Mouse (Mus musculus): ENCODE measurements around the gene Gprc5c. TPM values are rescaled to one million over a fixed set of nuclear protein-coding genes. Genes with fewer than 3 reads are reported as not detected.

Gene Gprc5c
- polyA plus RNA-seq, 1 experiment from 2014 or later = 23.0 TPM

GRCm38 (mm10) chr11:114847008-114847407 is 3.9 kb upstream of the Gprc5c start:
- Histone ChIP-seq H3K4me3 (ENCODE audit: low read depth, low read length) (no peak overlapping the region), H3K27me3 (ENCODE audit: control insufficient read depth, insufficient read depth, low read length) (0 out of 2 replicates have a peak, but pooled peaks cover 2% of the 10 kb centered on the region), H3K4me2 (no peak overlapping the region), H3K4me1 (ENCODE audit: control insufficient read depth, insufficient read depth, low read length) (peaks cover 19% of the 10 kb centered on the region), H3K9me3 (replicated peaks; ENCODE audit: control insufficient read depth, low read length) (no peaks in the 10 kb centered on the region), H3K36me3 (ENCODE audit: control insufficient read depth, insufficient read depth, low read length) (no peaks in the 10 kb centered on the region), H3K9ac (ENCODE audit: low read depth, low read length) (0 out of 2 replicates have a peak overlapping the region, but pooled peaks have one; percentile 3), H3K27ac (ENCODE audit: low read depth, low read length) (no peak overlapping the region)
- no peak for ATAC-seq (replicated peaks; ENCODE audit: insufficient number of reproducible peaks, low FRiP score, low TSS enrichment)
- 87% methylated on average over 5 of the region's 5 CpGs for WGBS (ENCODE audit: insufficient replicate concordance)

GRCm38 (mm10) chr11:114849572-114849971 is 1.4 kb upstream of the Gprc5c start:
- ATAC-seq (replicated peaks; ENCODE audit: insufficient number of reproducible peaks, low FRiP score, low TSS enrichment) = no peak
- Histone ChIP-seq H3K4me3 (ENCODE audit: low read depth, low read length) (no peak overlapping the region), H3K36me3 (ENCODE audit: control insufficient read depth, insufficient read depth, low read length) (no peaks in the 10 kb centered on the region), H3K9ac (ENCODE audit: low read depth, low read length) (no peak overlapping the region), H3K9me3 (replicated peaks; ENCODE audit: control insufficient read depth, low read length) (no peaks in the 10 kb centered on the region), H3K4me2 (no peak overlapping the region), H3K4me1 (ENCODE audit: control insufficient read depth, insufficient read depth, low read length) (peaks cover 15% of the 10 kb centered on the region), H3K27ac (ENCODE audit: low read depth, low read length) (no peak overlapping the region), H3K27me3 (ENCODE audit: control insufficient read depth, insufficient read depth, low read length) (0 out of 2 replicates have a peak, but pooled peaks cover 2% of the 10 kb centered on the region)
- 11% methylated on average over 2 of the region's 2 CpGs for WGBS (ENCODE audit: insufficient replicate concordance)

DNA sequence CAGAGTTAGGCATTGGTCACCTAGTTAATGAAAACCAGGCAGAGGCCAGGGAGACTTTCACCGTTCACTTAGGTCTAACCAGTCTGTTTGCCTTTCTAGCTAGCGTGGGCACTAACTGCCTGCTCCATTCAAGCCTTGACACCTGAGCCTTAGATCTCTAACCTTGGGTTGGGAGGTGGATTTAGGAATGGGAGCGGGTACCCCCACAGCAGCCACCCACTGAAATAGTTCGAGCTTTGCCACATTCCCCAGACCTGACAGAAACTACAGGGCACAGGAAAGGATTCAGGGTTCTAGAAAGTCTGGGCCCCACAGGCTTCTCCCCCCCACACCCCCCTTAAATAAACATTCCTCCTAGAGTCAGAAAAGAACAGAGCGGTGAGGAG is 893 bp upstream of the Gprc5c start:
- Histone ChIP-seq H3K9me3 (replicated peaks; ENCODE audit: control insufficient read depth, low read length) (no peaks in the 10 kb centered on the region), H3K27me3 (ENCODE audit: control insufficient read depth, insufficient read depth, low read length) (0 out of 2 replicates have a peak, but pooled peaks cover 2% of the 10 kb centered on the region), H3K4me3 (ENCODE audit: low read depth, low read length) (peak overlapping the region; percentile 76), H3K27ac (ENCODE audit: low read depth, low read length) (no peak overlapping the region), H3K4me1 (ENCODE audit: control insufficient read depth, insufficient read depth, low read length) (peaks cover 14% of the 10 kb centered on the region), H3K36me3 (ENCODE audit: control insufficient read depth, insufficient read depth, low read length) (no peaks in the 10 kb centered on the region), H3K4me2 (peak overlapping the region; percentile 99), H3K9ac (ENCODE audit: low read depth, low read length) (peak overlapping the region; percentile 16; the same call in 1 of the 2 replicates)
- no peak for ATAC-seq (replicated peaks; ENCODE audit: insufficient number of reproducible peaks, low FRiP score, low TSS enrichment)
- 22% methylated on average over 5 of the region's 5 CpGs for WGBS (ENCODE audit: insufficient replicate concordance)

DNA sequence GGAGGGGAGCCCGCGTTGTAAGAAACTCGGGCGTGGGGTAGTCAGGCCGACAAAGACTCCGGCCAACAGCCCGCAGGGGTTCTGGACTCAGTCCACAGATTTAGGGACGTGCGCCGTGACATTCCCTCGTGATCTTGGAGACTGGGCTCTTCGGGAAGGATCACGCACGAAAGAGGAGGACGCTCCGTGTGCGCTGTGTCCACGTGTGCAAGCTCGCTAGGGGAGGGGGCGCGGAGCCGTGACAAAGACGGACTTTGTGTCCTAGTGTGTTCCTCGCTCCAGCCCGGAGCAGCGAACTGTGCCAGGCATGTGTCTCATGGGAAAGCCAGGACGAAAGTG is 286 bp downstream of the Gprc5c start:
- Histone ChIP-seq H3K4me2 (peak overlapping the region; percentile 99), H3K4me1 (ENCODE audit: control insufficient read depth, insufficient read depth, low read length) (peaks cover 14% of the 10 kb centered on the region), H3K27me3 (ENCODE audit: control insufficient read depth, insufficient read depth, low read length) (0 out of 2 replicates have a peak, but pooled peaks cover 2% of the 10 kb centered on the region), H3K27ac (ENCODE audit: low read depth, low read length) (peak overlapping the region; percentile 58), H3K9me3 (replicated peaks; ENCODE audit: control insufficient read depth, low read length) (no peaks in the 10 kb centered on the region), H3K4me3 (ENCODE audit: low read depth, low read length) (peak overlapping the region; percentile 76), H3K36me3 (ENCODE audit: control insufficient read depth, insufficient read depth, low read length) (no peaks in the 10 kb centered on the region), H3K9ac (ENCODE audit: low read depth, low read length) (peak overlapping the region; percentile 83)
- ATAC-seq (replicated peaks; ENCODE audit: insufficient number of reproducible peaks, low FRiP score, low TSS enrichment) = no peak
- WGBS (ENCODE audit: insufficient replicate concordance) = under 1% methylated on average over 27 of the region's 27 CpGs

DNA sequence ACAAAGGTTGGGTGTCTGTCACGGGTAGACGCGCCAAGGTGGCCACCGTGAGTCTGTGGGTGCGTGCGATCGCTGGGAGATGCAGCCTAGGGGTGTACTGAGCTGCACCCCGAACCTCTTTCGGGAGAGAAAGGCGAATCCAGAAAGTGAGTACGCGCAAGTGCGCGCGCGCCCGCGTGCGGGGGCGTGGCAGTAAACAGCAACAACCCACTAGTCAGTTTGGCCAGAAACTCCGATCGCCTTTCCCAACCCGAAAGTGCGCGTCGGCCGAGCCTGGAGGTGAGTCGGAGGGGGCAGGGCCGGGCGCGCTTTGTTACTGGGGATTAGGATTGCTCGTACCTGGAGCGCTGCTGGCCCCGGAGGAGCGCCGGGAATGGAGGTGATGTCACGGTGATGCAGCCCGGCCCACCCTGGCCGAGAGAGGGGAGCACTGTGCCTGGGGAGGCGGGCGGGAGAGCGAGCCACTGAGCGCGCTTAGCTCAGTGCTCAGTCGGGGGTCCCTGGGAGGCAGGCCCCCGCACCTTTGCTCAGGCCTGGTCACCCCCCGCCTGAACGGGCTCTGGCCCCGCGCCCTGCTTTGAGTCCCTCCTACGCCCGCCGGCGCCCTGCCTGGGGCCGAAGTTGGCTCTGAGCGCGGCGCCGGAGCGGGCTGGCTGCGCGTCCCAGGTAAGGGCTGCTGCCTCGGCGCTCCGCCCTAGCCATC is 807 bp downstream of the Gprc5c start:
- peak; percentile 44; the same call in 1 of the 2 replicates for ATAC-seq (replicated peaks; ENCODE audit: insufficient number of reproducible peaks, low FRiP score, low TSS enrichment)
- Histone ChIP-seq H3K9ac (ENCODE audit: low read depth, low read length) (peak overlapping the region; percentile 83), H3K27ac (ENCODE audit: low read depth, low read length) (peak overlapping the region; percentile 58), H3K27me3 (ENCODE audit: control insufficient read depth, insufficient read depth, low read length) (0 out of 2 replicates have a peak, but pooled peaks cover 2% of the 10 kb centered on the region), H3K36me3 (ENCODE audit: control insufficient read depth, insufficient read depth, low read length) (no peaks in the 10 kb centered on the region), H3K4me2 (peak overlapping the region; percentile 99), H3K4me1 (ENCODE audit: control insufficient read depth, insufficient read depth, low read length) (peaks cover 14% of the 10 kb centered on the region), H3K4me3 (ENCODE audit: low read depth, low read length) (peak overlapping the region; percentile 76), H3K9me3 (replicated peaks; ENCODE audit: control insufficient read depth, low read length) (no peaks in the 10 kb centered on the region)
- WGBS (ENCODE audit: insufficient replicate concordance) = under 1% methylated on average over 65 of the region's 65 CpGs

GRCm38 (mm10) chr11:114852311-114853173 is 1.6 kb downstream of the Gprc5c start:
- H3K4me2 ChIP-seq = peak overlapping the region; percentile 99
- H3K27me3 ChIP-seq (ENCODE audit: control insufficient read depth, insufficient read depth, low read length) = 0 out of 2 replicates have a peak, but pooled peaks cover 2% of the 10 kb centered on the region
- peak overlapping the region; percentile 76 for H3K4me3 ChIP-seq (ENCODE audit: low read depth, low read length)
- under 1% methylated on average over 40 of the region's 40 CpGs for WGBS (ENCODE audit: insufficient replicate concordance)
- peaks cover 14% of the 10 kb centered on the region for H3K4me1 ChIP-seq (ENCODE audit: control insufficient read depth, insufficient read depth, low read length)
- no peak; the same call in 1 of the 2 replicates for ATAC-seq (replicated peaks; ENCODE audit: insufficient number of reproducible peaks, low FRiP score, low TSS enrichment)
- no peaks in the 10 kb centered on the region for H3K36me3 ChIP-seq (ENCODE audit: control insufficient read depth, insufficient read depth, low read length)
- H3K9ac ChIP-seq (ENCODE audit: low read depth, low read length) = peak overlapping the region; percentile 83
- H3K27ac ChIP-seq (ENCODE audit: low read depth, low read length) = peak overlapping the region; percentile 58
- H3K9me3 ChIP-seq (replicated peaks; ENCODE audit: control insufficient read depth, low read length) = no peaks in the 10 kb centered on the region

GRCm38 (mm10) chr11:114853174-114853838 is 2.4 kb downstream of the Gprc5c start:
- 16% methylated on average over 7 of the region's 7 CpGs for WGBS (ENCODE audit: insufficient replicate concordance)
- peak overlapping the region; percentile 58; the same call in 1 of the 2 replicates for H3K27ac ChIP-seq (ENCODE audit: low read depth, low read length)
- no peak for ATAC-seq (replicated peaks; ENCODE audit: insufficient number of reproducible peaks, low FRiP score, low TSS enrichment)
- H3K9ac ChIP-seq (ENCODE audit: low read depth, low read length) = peak overlapping the region; percentile 83
- H3K27me3 ChIP-seq (ENCODE audit: control insufficient read depth, insufficient read depth, low read length) = 0 out of 2 replicates have a peak, but pooled peaks cover 2% of the 10 kb centered on the region
- peak overlapping the region; percentile 99 for H3K4me2 ChIP-seq
- H3K9me3 ChIP-seq (replicated peaks; ENCODE audit: control insufficient read depth, low read length) = no peaks in the 10 kb centered on the region
- H3K4me1 ChIP-seq (ENCODE audit: control insufficient read depth, insufficient read depth, low read length) = peaks cover 14% of the 10 kb centered on the region
- peak overlapping the region; percentile 76 for H3K4me3 ChIP-seq (ENCODE audit: low read depth, low read length)
- no peaks in the 10 kb centered on the region for H3K36me3 ChIP-seq (ENCODE audit: control insufficient read depth, insufficient read depth, low read length)

DNA sequence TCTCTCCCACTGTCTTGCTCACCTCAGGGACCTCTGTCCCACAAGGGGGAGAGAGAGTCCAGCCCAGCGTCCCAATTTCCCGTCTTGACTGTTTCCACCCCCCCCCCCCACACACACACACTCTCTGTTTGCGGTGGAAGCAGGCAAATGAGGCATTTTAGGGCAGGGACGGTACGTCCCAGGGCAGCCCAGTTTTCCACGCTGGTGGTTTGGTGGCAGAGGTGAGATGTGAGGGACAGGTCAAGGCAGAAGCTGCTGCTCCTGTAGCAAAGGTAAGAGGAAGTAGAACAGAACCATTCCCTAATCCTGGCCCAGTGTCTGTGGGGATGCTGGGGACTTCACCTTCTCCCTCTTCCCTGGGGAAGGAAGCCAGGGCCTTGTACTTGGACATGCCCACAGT is 3.6 kb downstream of the Gprc5c start:
- WGBS (ENCODE audit: insufficient replicate concordance) = 74% methylated on average over 6 of the region's 6 CpGs
- H3K36me3 ChIP-seq (ENCODE audit: control insufficient read depth, insufficient read depth, low read length) = no peaks in the 10 kb centered on the region
- H3K9me3 ChIP-seq (replicated peaks; ENCODE audit: control insufficient read depth, low read length) = no peaks in the 10 kb centered on the region
- no peak overlapping the region for H3K4me2 ChIP-seq
- peaks cover 12% of the 10 kb centered on the region for H3K4me1 ChIP-seq (ENCODE audit: control insufficient read depth, insufficient read depth, low read length)
- H3K4me3 ChIP-seq (ENCODE audit: low read depth, low read length) = no peak overlapping the region
- H3K27me3 ChIP-seq (ENCODE audit: control insufficient read depth, insufficient read depth, low read length) = no peaks in the 10 kb centered on the region
- no peak for ATAC-seq (replicated peaks; ENCODE audit: insufficient number of reproducible peaks, low FRiP score, low TSS enrichment)
- no peak overlapping the region for H3K27ac ChIP-seq (ENCODE audit: low read depth, low read length)
- no peak overlapping the region for H3K9ac ChIP-seq (ENCODE audit: low read depth, low read length)
